Mouse (Mus musculus) limb, embryonic 10.5 days (tissue): ENCODE measurements around the gene Utp20. TPM values are rescaled to one million over a fixed set of nuclear protein-coding genes. Genes with fewer than 3 reads are reported as not detected.
"Not testable (repeated sequence)": the region's sequence is repeated elsewhere in the genome, so short reads cannot be mapped to it uniquely, and the experiment has no call there.

Source experiments
- DNase-seq: peaks from one replicate; pipeline ENCODE4 v3.0.0-alpha.2; 2017; ENCODE audit warnings: low spot score
- H3K27ac ChIP-seq: fragments of 300-500 bp; sonication (generic); 2 replicates; pipeline ENCODE4 v1.5.1; 2016; ENCODE audit warnings: mild to moderate bottlenecking
- H3K27me3 ChIP-seq: fragments of 300-500 bp; sonication (generic); 2 replicates; pipeline ENCODE4 v1.6.1; 2016; ENCODE audit warnings: low read depth, mild to moderate bottlenecking; ENCODE audit not compliant: poor library complexity, severe bottlenecking
- H3K36me3 ChIP-seq: fragments of 300-500 bp; sonication (generic); 2 replicates; pipeline ENCODE4 v1.6.1; 2016; ENCODE audit warnings: mild to moderate bottlenecking, moderate library complexity
- H3K4me1 ChIP-seq: fragments of 300-500 bp; sonication (generic); 2 replicates; pipeline ENCODE4 v1.6.1; 2016
- H3K4me3 ChIP-seq: fragments of 300-500 bp; sonication (generic); 2 replicates; pipeline ENCODE4 v1.5.1; 2016; ENCODE audit warnings: mild to moderate bottlenecking, moderate library complexity
- H3K9me3 ChIP-seq: fragments of 300-500 bp; sonication (generic); replicated peaks from 2 replicates; pipeline ENCODE4 v1.6.1; 2016; ENCODE audit warnings: mild to moderate bottlenecking
- WGBS: fragments of 180-500 bp; shearing (Covaris S2); methylation state at CpG from one replicate; pipeline ENCODE4 v1.1.7; 2016; 5-methylcytosine and 5-hydroxymethylcytosine counted together
- polyA plus RNA-seq: library from polyadenylated mRNA; unstranded; fragments of >200 nt; fragmentation: Nextera tagmentation; extraction: Ambion mirVana; gene quantifications from 2 replicates; pipeline ENCODE4 v1.2.1, GENCODE M21; 2016

Gene Utp20
- 25.8 and 27.7 TPM in 2 replicates for polyA plus RNA-seq

GRCm38 (mm10) chr10:88826188-88826946 is at the start of gene Utp20:
Gene Utp20, minus strand, starts transcription at chr10:88826804.
- peak; percentile 89 for DNase-seq
- Histone ChIP-seq H3K36me3 (peaks cover 37% of the 10 kb centered on the region), H3K27me3 (no peaks in the 10 kb centered on the region), H3K9me3 (no peaks in the 10 kb centered on the region), H3K27ac (peak within 1 kb of the TSS; percentile 83), H3K4me1 (peaks cover 7% of the 10 kb centered on the region), H3K4me3 (peak within 1 kb of the TSS; percentile 88)
- under 1% methylated on average over 44 of the region's 44 CpGs for WGBS

- Histone ChIP-seq H3K36me3 (no peaks in the 10 kb centered on the region), H3K4me3 (no peak overlapping the region), H3K27ac (no peak overlapping the region), H3K27me3 (no peaks in the 10 kb centered on the region), H3K4me1 (no peaks in the 10 kb centered on the region), H3K9me3 (no peaks in the 10 kb centered on the region)
- no peak for DNase-seq
- 69% methylated on average over 5 of the region's 5 CpGs for WGBS
These were observed 48.3 kb upstream of the Utp20 start for GRCm38 (mm10) chr10:88874870-88875269.

- Histone ChIP-seq H3K4me1 (no peaks in the 10 kb centered on the region), H3K27me3 (no peaks in the 10 kb centered on the region), H3K9me3 (no peaks in the 10 kb centered on the region), H3K36me3 (no peaks in the 10 kb centered on the region), H3K27ac (no peak overlapping the region), H3K4me3 (no peak overlapping the region)
- no peak for DNase-seq
- WGBS: 76% methylated on average over 2 of the region's 2 CpGs
These were observed 39.4 kb upstream of the Utp20 start for GRCm38 (mm10) chr10:88866017-88866416.

DNA sequence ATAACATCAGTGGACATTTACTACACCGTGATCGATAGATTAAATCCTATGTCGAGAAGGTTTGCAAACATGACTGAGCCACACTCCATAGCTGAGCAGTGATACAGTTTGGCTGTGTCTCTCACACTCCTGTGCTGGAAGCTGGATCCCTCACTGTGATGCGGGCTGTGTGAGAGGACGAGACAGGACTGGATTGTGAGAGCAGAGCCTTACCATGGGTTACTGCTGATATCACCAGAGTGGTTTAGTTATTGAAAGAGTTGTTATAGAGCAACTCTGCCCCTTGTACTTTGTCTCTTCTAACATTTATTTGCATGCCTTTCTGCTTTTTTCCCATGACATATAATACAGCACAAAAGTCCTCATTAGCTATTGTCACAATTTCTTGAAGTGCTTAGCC is 35.7 kb upstream of the Utp20 start:
- Histone ChIP-seq H3K27me3 (no peaks in the 10 kb centered on the region), H3K4me1 (no peaks in the 10 kb centered on the region)
- 92% methylated on average over 5 of the region's 5 CpGs for WGBS

DNA sequence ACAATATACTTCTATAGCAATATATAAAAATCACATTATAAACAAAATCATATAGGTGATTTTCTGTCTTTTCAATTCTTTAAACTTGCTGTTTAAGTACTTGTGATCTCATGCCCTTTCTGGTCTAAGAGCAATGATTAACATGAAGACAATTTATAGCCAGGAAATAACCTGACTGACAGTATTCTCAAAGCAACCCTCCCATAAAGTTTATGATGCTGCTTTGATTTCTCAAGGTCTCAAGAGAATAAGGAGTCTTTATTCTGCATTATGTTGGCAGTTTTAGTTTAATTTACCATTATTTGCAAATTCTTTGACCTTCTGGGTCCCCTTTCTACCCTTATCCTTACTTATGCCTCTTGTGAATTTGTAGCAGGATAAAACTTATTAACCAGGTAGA is 34.8 kb upstream of the Utp20 start:
- H3K27ac ChIP-seq: no peak overlapping the region
- H3K27me3 ChIP-seq: no peaks in the 10 kb centered on the region
- H3K4me3 ChIP-seq: no peak overlapping the region
- no peaks in the 10 kb centered on the region for H3K4me1 ChIP-seq
- no peak for DNase-seq
- no peaks in the 10 kb centered on the region for H3K36me3 ChIP-seq
- H3K9me3 ChIP-seq: no peaks in the 10 kb centered on the region

More for the DNA sequence above, 35.7 kb upstream of the Utp20 start:
- no peak overlapping the region for H3K27ac ChIP-seq
- H3K4me3 ChIP-seq: no peak overlapping the region
- H3K9me3 ChIP-seq: no peaks in the 10 kb centered on the region
- DNase-seq: no peak
- H3K36me3 ChIP-seq: no peaks in the 10 kb centered on the region

DNA sequence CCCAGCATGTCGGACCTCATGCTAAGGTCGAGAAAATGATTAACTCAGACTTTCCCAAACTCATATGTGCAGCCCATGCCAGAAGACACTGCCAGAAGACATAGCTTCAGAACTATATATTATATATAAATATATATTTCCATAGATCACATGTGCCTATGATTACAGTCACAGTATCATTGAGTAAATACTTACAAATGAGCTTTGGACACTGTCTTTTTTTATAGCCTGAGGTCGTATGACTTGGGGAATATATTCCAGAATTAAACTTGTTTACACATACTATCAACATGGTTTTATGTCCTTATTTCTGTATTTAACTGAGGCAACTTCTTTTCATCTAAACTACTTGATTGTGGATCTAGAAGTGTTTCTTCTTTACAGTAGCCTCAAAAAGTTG is 34.3 kb upstream of the Utp20 start:
- Histone ChIP-seq H3K4me1 (no peaks in the 10 kb centered on the region), H3K4me3 (no peak overlapping the region), H3K9me3 (no peaks in the 10 kb centered on the region), H3K27ac (no peak overlapping the region), H3K36me3 (no peaks in the 10 kb centered on the region), H3K27me3 (no peaks in the 10 kb centered on the region)
- 91% methylated on average over 3 of the region's 3 CpGs for WGBS
- DNase-seq: no peak

DNA sequence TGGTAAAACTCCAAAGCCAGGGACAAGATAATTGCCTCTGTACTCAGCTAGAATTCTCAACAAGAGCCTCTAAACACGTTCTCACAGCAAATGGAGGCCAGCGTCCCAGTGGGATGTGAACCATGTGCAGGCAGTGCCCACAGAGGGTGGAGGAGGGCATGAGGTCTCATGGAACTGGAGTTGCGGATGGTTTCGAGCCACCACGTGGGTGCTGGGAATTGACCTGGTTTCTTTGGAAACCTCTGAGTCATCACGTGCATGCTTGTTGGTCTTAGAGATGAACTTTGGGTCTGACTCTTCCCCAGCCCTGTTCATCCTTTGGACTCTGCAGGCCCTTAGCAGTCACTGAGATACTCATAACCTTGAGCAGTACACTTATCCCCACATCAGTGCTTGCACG is 26.7 kb upstream of the Utp20 start:
- Histone ChIP-seq H3K36me3 (no peaks in the 10 kb centered on the region), H3K4me1 (no peaks in the 10 kb centered on the region), H3K4me3 (no peak overlapping the region), H3K27ac (no peak overlapping the region), H3K27me3 (no peaks in the 10 kb centered on the region), H3K9me3 (no peaks in the 10 kb centered on the region)
- no peak for DNase-seq
- 89% methylated on average over 7 of the region's 7 CpGs for WGBS

GRCm38 (mm10) chr10:88849976-88850375 is 23.4 kb upstream of the Utp20 start:
- no peaks in the 10 kb centered on the region for H3K9me3 ChIP-seq

DNA sequence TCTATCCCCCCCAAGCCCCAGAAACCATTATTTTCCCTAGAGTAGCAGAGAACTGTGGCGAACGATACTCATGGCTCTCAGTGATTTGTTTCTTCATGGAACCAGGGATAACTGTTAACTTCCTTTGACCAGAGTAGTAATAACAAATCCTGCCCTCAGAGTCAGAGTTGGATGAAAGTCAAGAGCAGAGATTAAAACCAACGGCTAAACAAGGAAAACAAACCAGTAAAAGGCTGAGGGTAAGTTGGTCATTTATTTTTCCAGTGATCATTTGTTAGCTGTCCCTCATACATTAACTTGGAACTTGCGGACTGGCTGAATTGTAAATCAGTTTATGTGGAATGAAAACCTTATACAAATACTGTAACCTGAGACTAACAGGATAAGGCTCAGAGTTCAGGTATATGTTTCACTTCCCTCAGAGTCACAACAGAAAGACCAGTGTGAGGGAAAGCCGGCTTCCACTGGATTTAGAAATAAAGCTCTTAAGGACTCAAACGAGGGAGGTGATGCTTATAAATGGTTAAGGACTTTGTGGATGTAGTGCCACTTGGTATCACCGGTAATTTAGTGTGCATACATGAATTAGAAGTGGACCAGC is 22.4 kb upstream of the Utp20 start:
- H3K4me1 ChIP-seq: no peaks in the 10 kb centered on the region
- H3K36me3 ChIP-seq: no peaks in the 10 kb centered on the region
- DNase-seq: no peak
- no peaks in the 10 kb centered on the region for H3K27me3 ChIP-seq
- H3K9me3 ChIP-seq: no peaks in the 10 kb centered on the region
- 87% methylated on average over 7 of the region's 7 CpGs for WGBS
- no peak overlapping the region for H3K27ac ChIP-seq
- no peak overlapping the region for H3K4me3 ChIP-seq

More at GRCm38 (mm10) chr10:88849976-88850375, 23.4 kb upstream of the Utp20 start:
- Histone ChIP-seq H3K27ac (no peak overlapping the region), H3K4me1 (no peaks in the 10 kb centered on the region), H3K36me3 (no peaks in the 10 kb centered on the region), H3K4me3 (no peak overlapping the region), H3K27me3 (no peaks in the 10 kb centered on the region)
- no peak for DNase-seq
- 91% methylated on average over 4 of the region's 4 CpGs for WGBS

- Histone ChIP-seq H3K27ac (no peak overlapping the region), H3K36me3 (no peaks in the 10 kb centered on the region), H3K27me3 (no peaks in the 10 kb centered on the region), H3K4me1 (no peaks in the 10 kb centered on the region), H3K4me3 (no peak overlapping the region), H3K9me3 (no peaks in the 10 kb centered on the region)
- no peak for DNase-seq
- 80% methylated on average over 2 of the region's 2 CpGs for WGBS
These were observed 7.6 kb upstream of the Utp20 start for GRCm38 (mm10) chr10:88834227-88834626.

- Histone ChIP-seq H3K9me3 (no peaks in the 10 kb centered on the region), H3K4me3 (no peak overlapping the region), H3K27me3 (no peaks in the 10 kb centered on the region), H3K27ac (no peak overlapping the region), H3K36me3 (peaks cover 17% of the 10 kb centered on the region), H3K4me1 (peaks cover 7% of the 10 kb centered on the region)
- DNase-seq: no peak
These were observed 1.8 kb upstream of the Utp20 start for GRCm38 (mm10) chr10:88828361-88828760.

GRCm38 (mm10) chr10:88827596-88827995 is 992 bp upstream of the Utp20 start:
- Histone ChIP-seq H3K27me3 (no peaks in the 10 kb centered on the region), H3K36me3 (peaks cover 25% of the 10 kb centered on the region), H3K9me3 (no peaks in the 10 kb centered on the region), H3K27ac (no peak overlapping the region), H3K4me1 (peaks cover 7% of the 10 kb centered on the region), H3K4me3 (peak overlapping the region; percentile 88; the same call in 1 of the 2 replicates)
- DNase-seq: no peak
- 91% methylated on average over 4 of the region's 4 CpGs for WGBS

GRCm38 (mm10) chr10:88826947-88827306 is 323 bp upstream of the Utp20 start:
- not testable (repeated sequence) for H3K9me3 ChIP-seq, H3K4me1 ChIP-seq, DNase-seq, H3K27me3 ChIP-seq
- Histone ChIP-seq H3K36me3 (peaks cover 32% of the 10 kb centered on the region), H3K27ac (peak overlapping the region; percentile 83; the same call in 1 of the 2 replicates), H3K4me3 (peak overlapping the region; percentile 88)
- WGBS: 3% methylated on average over 6 of the region's 6 CpGs
